Mouse (Mus musculus) cerebellum, adult 2 months (tissue): ENCODE measurements around the gene Cacna1a. TPM values are rescaled to one million over a fixed set of nuclear protein-coding genes. Genes with fewer than 3 reads are reported as not detected.

Source experiments
- DNase-seq, 2 experiments: peaks; one replicate each; pipeline ENCODE4 v3.0.0; 2021
- H3K27ac ChIP-seq: fragments of 200-500 bp; 2 replicates; pipeline ENCODE4 v1.5.1; 2012; ENCODE audit warnings: low read length, control low read depth, inconsistent platforms; ENCODE audit not compliant: insufficient read depth
- H3K27me3 ChIP-seq: fragments of 200-500 bp; 2 replicates; pipeline ENCODE4 v1.6.1; 2012; ENCODE audit warnings: inconsistent platforms, mild to moderate bottlenecking, low read length, moderate library complexity; ENCODE audit not compliant: control insufficient read depth, insufficient read depth
- H3K4me1 ChIP-seq: fragments of 200-500 bp; 2 replicates; pipeline ENCODE4 v1.6.1; 2011; ENCODE audit warnings: low read length; ENCODE audit not compliant: control insufficient read depth, insufficient read depth
- H3K4me3 ChIP-seq: fragments of 200-500 bp; replicated peaks from 2 replicates; pipeline ENCODE3; 2011; ENCODE audit warnings: mild to moderate bottlenecking, low read depth, low read length, control low read depth; ENCODE audit not compliant: insufficient read depth
- CTCF ChIP-seq: fragments of 200-500 bp; IDR thresholded peaks from 2 replicates; pipeline ENCODE4 v1.5.1; 2011; ENCODE audit warnings: low read depth, mild to moderate bottlenecking, control low read depth, low read length, moderate library complexity, borderline replicate concordance; ENCODE audit not compliant: insufficient read depth
- POLR2A ChIP-seq: fragments of 200-500 bp; IDR thresholded peaks from 2 replicates; pipeline ENCODE4 v1.6.1; 2011; ENCODE audit warnings: low read length, control low read depth, borderline replicate concordance; ENCODE audit not compliant: insufficient read depth
- WGBS: fragments of 180-500 bp; shearing (Covaris S2); methylation state at CpG from one replicate; pipeline ENCODE4 v1.1.7; 2018; 5-methylcytosine and 5-hydroxymethylcytosine counted together
- polyA plus RNA-seq: library from polyadenylated mRNA; depleted of rRNA; stranded (reverse); fragments of >200 nt; gene quantifications from 2 replicates; pipeline ENCODE4 v1.2.3, GENCODE M21; 2012

Gene Cacna1a
- polyA plus RNA-seq, 1 experiment = 220 TPM

DNA sequence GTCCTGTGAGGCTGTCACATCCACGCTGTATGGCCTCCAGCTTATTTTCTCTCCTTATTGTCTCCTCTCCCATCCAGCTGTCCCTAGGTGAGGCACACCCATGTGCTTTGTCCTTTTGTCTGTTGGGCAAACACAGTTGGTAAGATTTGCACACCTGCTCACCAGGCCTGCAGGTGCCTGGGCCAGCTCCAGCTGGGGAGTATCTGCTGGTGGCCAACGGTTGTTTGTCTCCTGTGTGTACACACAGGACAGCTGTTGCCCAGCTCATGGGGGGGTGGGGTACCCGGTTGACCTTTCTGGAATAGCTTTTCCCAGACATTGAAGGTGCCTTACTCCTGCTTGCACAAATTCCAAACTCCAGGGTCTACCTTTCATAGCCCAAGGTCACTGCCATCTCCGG lies 37.3 kb upstream of the Cacna1a start:
- 56% methylated on average over 4 of the region's 4 CpGs for WGBS
- TF ChIP-seq CTCF (no peak), POLR2A (no peak)
- no peak for DNase-seq

GRCm38 (mm10) chr8:84356482-84356881 lies 31.8 kb upstream of the Cacna1a start:
- peaks cover 22% of the 10 kb centered on the region for H3K4me1 ChIP-seq
- 59% methylated on average over 11 of the region's 11 CpGs for WGBS
- no peak for TF ChIP-seq CTCF
- no peak for TF ChIP-seq POLR2A
- H3K27ac ChIP-seq = 0 out of 2 replicates have a peak overlapping the region, but pooled peaks have one; percentile 4
- H3K27me3 ChIP-seq = no peaks in the 10 kb centered on the region
- no peak for DNase-seq
- H3K4me3 ChIP-seq = no peak overlapping the region

More for the DNA sequence above, 37.3 kb upstream of the Cacna1a start:
- Histone ChIP-seq H3K4me1 (peaks cover 23% of the 10 kb centered on the region), H3K27ac (no peak overlapping the region), H3K4me3 (no peak overlapping the region), H3K27me3 (no peaks in the 10 kb centered on the region)

DNA sequence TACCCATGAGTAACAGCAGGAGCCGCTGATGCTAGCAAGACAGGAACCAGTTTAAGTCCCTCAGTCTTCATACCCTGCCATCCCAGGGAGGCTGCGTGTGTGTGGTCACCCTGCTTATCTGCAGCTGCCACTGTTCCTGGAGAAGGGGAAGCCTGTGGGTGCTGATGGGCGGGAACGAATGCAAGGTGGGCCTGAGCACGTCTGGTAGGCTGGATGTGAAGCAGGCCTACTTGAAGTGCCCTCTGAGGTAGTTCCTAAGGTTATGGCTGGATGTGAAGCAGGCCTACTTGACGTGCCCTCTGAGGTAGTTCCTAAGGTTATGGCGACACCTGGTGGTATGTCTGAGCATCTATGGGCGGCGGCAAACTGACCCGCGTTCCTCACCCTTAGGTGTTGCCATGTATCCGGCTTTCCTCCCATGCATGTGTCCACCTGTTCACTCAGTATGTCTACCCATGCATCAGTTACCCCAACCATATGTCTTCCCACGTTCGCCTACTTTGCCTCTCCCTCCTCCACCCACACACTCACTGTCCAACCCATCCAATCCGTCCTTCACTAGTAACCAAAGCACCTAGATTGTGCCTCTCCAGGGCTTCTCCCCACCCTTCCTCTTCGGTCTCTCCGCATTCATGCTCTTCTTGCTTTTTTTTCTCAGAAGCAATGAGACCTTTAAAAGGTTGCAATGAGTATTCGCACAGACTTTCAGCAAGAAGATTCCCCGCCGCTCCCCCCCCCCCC lies 30.4 kb upstream of the Cacna1a start:
- TF ChIP-seq POLR2A (no peak), CTCF (peak; percentile 98)
- Histone ChIP-seq H3K27me3 (no peaks in the 10 kb centered on the region), H3K27ac (0 out of 2 replicates have a peak overlapping the region, but pooled peaks have one; percentile 50), H3K4me1 (peaks cover 19% of the 10 kb centered on the region), H3K4me3 (peak overlapping the region; percentile 35)
- 15% methylated on average over 20 of the region's 20 CpGs for WGBS
- DNase-seq = peak; percentile 87 to 92

GRCm38 (mm10) chr8:84363428-84364134 lies 24.7 kb upstream of the Cacna1a start:
- Histone ChIP-seq H3K27me3 (no peaks in the 10 kb centered on the region), H3K4me3 (no peak overlapping the region), H3K4me1 (peaks cover 17% of the 10 kb centered on the region), H3K27ac (no peak overlapping the region)
- 17% methylated on average over 23 of the region's 23 CpGs for WGBS
- TF ChIP-seq CTCF (peak; percentile 97), POLR2A (no peak)
- peak; percentile 87 to 91 for DNase-seq

GRCm38 (mm10) chr8:84365197-84365596 lies 23.0 kb upstream of the Cacna1a start:
- no peak overlapping the region for H3K27ac ChIP-seq
- no peak for DNase-seq
- no peak overlapping the region for H3K4me3 ChIP-seq
- 80% methylated on average over 1 of the region's 1 CpGs for WGBS
- no peaks in the 10 kb centered on the region for H3K27me3 ChIP-seq
- peaks cover 13% of the 10 kb centered on the region for H3K4me1 ChIP-seq
- TF ChIP-seq CTCF (no peak), POLR2A (no peak)

DNA sequence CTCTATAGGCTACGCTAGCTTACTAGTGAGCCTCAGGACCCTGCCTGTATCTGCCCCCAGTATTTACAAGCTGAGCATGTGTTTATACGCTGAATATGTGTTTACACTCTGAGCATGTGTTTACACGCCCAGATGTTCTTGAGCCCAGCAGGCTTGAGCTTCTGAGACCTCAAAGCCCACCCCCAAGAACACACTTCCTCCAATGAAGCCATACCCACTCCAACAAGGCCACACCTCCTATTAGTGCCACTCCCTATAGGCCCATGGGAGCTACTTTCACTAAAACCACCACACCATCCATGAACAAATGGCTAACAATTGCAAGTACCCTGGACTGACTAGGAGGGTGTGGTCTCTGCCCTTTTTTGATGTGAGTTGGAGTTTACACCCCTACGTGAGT lies 17.3 kb upstream of the Cacna1a start:
- H3K27ac ChIP-seq = no peak overlapping the region
- no peak overlapping the region for H3K4me3 ChIP-seq
- no peak for DNase-seq
- peaks cover 18% of the 10 kb centered on the region for H3K4me1 ChIP-seq
- H3K27me3 ChIP-seq = no peaks in the 10 kb centered on the region
- TF ChIP-seq CTCF = no peak
- TF ChIP-seq POLR2A = no peak
- WGBS = 88% methylated on average over 4 of the region's 4 CpGs

DNA sequence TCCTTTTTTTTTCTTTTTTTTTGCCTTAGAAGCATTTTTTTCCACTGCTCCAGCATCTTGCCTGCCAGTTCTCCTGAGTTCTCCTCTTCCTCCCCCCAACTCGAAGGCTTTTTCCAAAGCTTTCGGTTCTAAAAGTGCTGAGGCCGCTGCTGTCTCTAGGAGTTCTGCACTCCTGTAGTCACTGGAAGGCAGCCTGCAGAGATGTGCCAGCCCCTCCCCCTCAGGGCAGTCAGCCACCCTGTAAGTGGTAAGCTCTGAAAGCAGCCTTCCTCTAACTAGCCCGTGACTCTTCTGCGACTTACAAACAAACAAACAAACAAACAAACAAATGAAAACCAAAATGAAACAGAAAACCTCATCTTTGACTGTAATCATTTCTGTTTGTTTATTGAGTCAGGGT lies 13.2 kb upstream of the Cacna1a start:
- DNase-seq = no peak
- TF ChIP-seq CTCF (no peak), POLR2A (no peak)
- Histone ChIP-seq H3K4me1 (peaks cover 26% of the 10 kb centered on the region), H3K27ac (no peak overlapping the region), H3K4me3 (no peak overlapping the region), H3K27me3 (no peaks in the 10 kb centered on the region)
- 30% methylated on average over 5 of the region's 5 CpGs for WGBS

DNA sequence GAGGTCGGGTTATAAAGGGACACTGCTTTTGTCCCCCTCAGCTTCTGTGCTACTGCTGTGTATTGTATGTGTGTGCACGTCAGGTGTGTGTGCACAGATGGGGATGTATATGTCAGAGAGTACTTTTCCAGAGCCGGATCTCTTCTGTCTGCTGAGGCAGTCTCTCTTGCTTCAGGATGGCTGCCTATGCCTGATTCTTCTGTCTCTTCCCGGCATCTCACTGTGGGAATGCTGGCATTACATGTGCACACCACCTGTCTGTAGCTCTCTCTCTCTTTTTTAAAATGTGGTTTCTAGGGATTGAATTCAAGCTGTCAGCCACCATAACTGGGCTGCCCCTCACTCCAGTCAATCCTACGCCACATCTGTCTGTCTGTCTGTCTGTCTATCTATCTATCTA lies 12.4 kb upstream of the Cacna1a start:
- TF ChIP-seq CTCF (no peak), POLR2A (no peak)
- H3K27ac ChIP-seq = peak overlapping the region; percentile 65

More for the DNA sequence above, 12.4 kb upstream of the Cacna1a start:
- Histone ChIP-seq H3K4me3 (no peak overlapping the region), H3K4me1 (peaks cover 26% of the 10 kb centered on the region), H3K27me3 (no peaks in the 10 kb centered on the region)
- DNase-seq = peak in 1 of 2 experiments; percentile 52
- WGBS = 31% methylated on average over 5 of the region's 5 CpGs
